Mouse (Mus musculus): Measurements from ENCODE around the gene Aldh1a1. TPM values are rescaled to one million over a fixed set of nuclear protein-coding genes. Genes with fewer than 3 reads are reported as not detected.

Aldh1a1 gene
- polyA plus RNA-seq, 1 experiment from 2014 or later: 1.3 TPM

- no peaks in the 10 kb centered on the region for H3K4me1 ChIP-seq (replicated peaks)
- 96% methylated on average over 3 of the region's 3 CpGs for WGBS
- H3K9me3 ChIP-seq: no peaks in the 10 kb centered on the region
- H3K27ac ChIP-seq: no peak overlapping the region
- ATAC-seq: no peak
- H3K27me3 ChIP-seq: no peaks in the 10 kb centered on the region
- H3K36me3 ChIP-seq: no peaks in the 10 kb centered on the region
- H3K9ac ChIP-seq (replicated peaks): no peak overlapping the region
- no peak overlapping the region for H3K4me2 ChIP-seq (replicated peaks)
- no peak overlapping the region for H3K4me3 ChIP-seq (replicated peaks)
These were observed 65.6 kb downstream of the Aldh1a1 start for GRCm38 (mm10) chr19:20558069-20558468.

- Histone ChIP-seq H3K4me2 (replicated peaks) (no peak overlapping the region), H3K9ac (replicated peaks) (no peak overlapping the region), H3K4me1 (replicated peaks) (no peaks in the 10 kb centered on the region), H3K27ac (no peak overlapping the region), H3K4me3 (replicated peaks) (no peak overlapping the region), H3K9me3 (no peaks in the 10 kb centered on the region), H3K27me3 (no peaks in the 10 kb centered on the region), H3K36me3 (no peaks in the 10 kb centered on the region)
- ATAC-seq: no peak
These were observed 66.0 kb downstream of the Aldh1a1 start for GRCm38 (mm10) chr19:20558544-20558943.

- WGBS: 87% methylated on average over 3 of the region's 3 CpGs
- Histone ChIP-seq H3K4me1 (replicated peaks) (no peaks in the 10 kb centered on the region), H3K27ac (no peak overlapping the region)
These were observed 66.4 kb downstream of the Aldh1a1 start for GRCm38 (mm10) chr19:20558952-20559351.

GRCm38 (mm10) chr19:20559952-20560351 is 67.4 kb downstream of the Aldh1a1 start:
- ATAC-seq: no peak
- Histone ChIP-seq H3K27me3 (no peaks in the 10 kb centered on the region), H3K4me3 (replicated peaks) (no peak overlapping the region), H3K9me3 (no peaks in the 10 kb centered on the region), H3K4me2 (replicated peaks) (no peak overlapping the region), H3K9ac (replicated peaks) (no peak overlapping the region), H3K27ac (no peak overlapping the region), H3K36me3 (no peaks in the 10 kb centered on the region), H3K4me1 (replicated peaks) (no peaks in the 10 kb centered on the region)
- WGBS: 88% methylated on average over 2 of the region's 2 CpGs

More at GRCm38 (mm10) chr19:20558952-20559351, 66.4 kb downstream of the Aldh1a1 start:
- Histone ChIP-seq H3K4me2 (replicated peaks) (no peak overlapping the region), H3K9me3 (no peaks in the 10 kb centered on the region), H3K4me3 (replicated peaks) (no peak overlapping the region), H3K9ac (replicated peaks) (no peak overlapping the region), H3K36me3 (no peaks in the 10 kb centered on the region), H3K27me3 (no peaks in the 10 kb centered on the region)
- ATAC-seq: no peak

GRCm38 (mm10) chr19:20562396-20562795 is 69.9 kb downstream of the Aldh1a1 start:
- Histone ChIP-seq H3K9me3 (no peaks in the 10 kb centered on the region), H3K4me3 (replicated peaks) (no peak overlapping the region), H3K27me3 (no peaks in the 10 kb centered on the region), H3K4me2 (replicated peaks) (no peak overlapping the region), H3K9ac (replicated peaks) (no peak overlapping the region), H3K27ac (no peak overlapping the region), H3K4me1 (replicated peaks) (no peaks in the 10 kb centered on the region), H3K36me3 (no peaks in the 10 kb centered on the region)
- ATAC-seq: no peak

GRCm38 (mm10) chr19:20566294-20566693 is 73.8 kb downstream of the Aldh1a1 start:
- Histone ChIP-seq H3K27ac (no peak overlapping the region), H3K4me3 (replicated peaks) (no peak overlapping the region), H3K9me3 (no peaks in the 10 kb centered on the region), H3K27me3 (no peaks in the 10 kb centered on the region), H3K4me2 (replicated peaks) (no peak overlapping the region), H3K36me3 (no peaks in the 10 kb centered on the region), H3K9ac (replicated peaks) (no peak overlapping the region), H3K4me1 (replicated peaks) (no peaks in the 10 kb centered on the region)
- WGBS: 86% methylated on average over 4 of the region's 4 CpGs
- no peak for ATAC-seq

- Histone ChIP-seq H3K4me2 (replicated peaks) (no peak overlapping the region), H3K27me3 (no peaks in the 10 kb centered on the region), H3K9ac (replicated peaks) (no peak overlapping the region), H3K27ac (no peak overlapping the region), H3K9me3 (no peaks in the 10 kb centered on the region), H3K4me1 (replicated peaks) (no peaks in the 10 kb centered on the region), H3K4me3 (replicated peaks) (no peak overlapping the region), H3K36me3 (no peaks in the 10 kb centered on the region)
- WGBS: 96% methylated on average over 2 of the region's 2 CpGs
- ATAC-seq: no peak
These were observed 74.5 kb downstream of the Aldh1a1 start for GRCm38 (mm10) chr19:20567039-20567438.

- Histone ChIP-seq H3K4me1 (replicated peaks) (no peaks in the 10 kb centered on the region), H3K27ac (no peak overlapping the region), H3K9ac (replicated peaks) (no peak overlapping the region), H3K27me3 (no peaks in the 10 kb centered on the region), H3K4me3 (replicated peaks) (no peak overlapping the region), H3K9me3 (no peaks in the 10 kb centered on the region), H3K36me3 (no peaks in the 10 kb centered on the region), H3K4me2 (replicated peaks) (no peak overlapping the region)
- ATAC-seq: no peak
- 86% methylated on average over 3 of the region's 3 CpGs for WGBS
These were observed 84.5 kb downstream of the Aldh1a1 start for GRCm38 (mm10) chr19:20576984-20577383.

GRCm38 (mm10) chr19:20577429-20577828 is 84.9 kb downstream of the Aldh1a1 start:
- H3K4me3 ChIP-seq (replicated peaks): no peak overlapping the region
- no peak for ATAC-seq
- WGBS: 81% methylated on average over 5 of the region's 5 CpGs

GRCm38 (mm10) chr19:20599951-20600350 is 107.4 kb downstream of the Aldh1a1 start:
- Histone ChIP-seq H3K9ac (replicated peaks) (no peak overlapping the region), H3K9me3 (no peaks in the 10 kb centered on the region), H3K4me1 (replicated peaks) (no peaks in the 10 kb centered on the region), H3K4me2 (replicated peaks) (no peak overlapping the region), H3K27ac (no peak overlapping the region), H3K27me3 (no peaks in the 10 kb centered on the region), H3K36me3 (no peaks in the 10 kb centered on the region), H3K4me3 (replicated peaks) (no peak overlapping the region)
- ATAC-seq: no peak

More at GRCm38 (mm10) chr19:20577429-20577828, 84.9 kb downstream of the Aldh1a1 start:
- Histone ChIP-seq H3K27ac (no peak overlapping the region), H3K9me3 (no peaks in the 10 kb centered on the region), H3K4me2 (replicated peaks) (no peak overlapping the region), H3K36me3 (no peaks in the 10 kb centered on the region), H3K4me1 (replicated peaks) (no peaks in the 10 kb centered on the region), H3K27me3 (no peaks in the 10 kb centered on the region), H3K9ac (replicated peaks) (no peak overlapping the region)

- H3K36me3 ChIP-seq: no peaks in the 10 kb centered on the region
- no peaks in the 10 kb centered on the region for H3K9me3 ChIP-seq
- H3K4me2 ChIP-seq (replicated peaks): no peak overlapping the region
- H3K4me1 ChIP-seq (replicated peaks): no peaks in the 10 kb centered on the region
- ATAC-seq: no peak
- no peaks in the 10 kb centered on the region for H3K27me3 ChIP-seq
- no peak overlapping the region for H3K9ac ChIP-seq (replicated peaks)
- H3K27ac ChIP-seq: no peak overlapping the region
- no peak overlapping the region for H3K4me3 ChIP-seq (replicated peaks)
- 71% methylated on average over 3 of the region's 3 CpGs for WGBS
These were observed 109.2 kb downstream of the Aldh1a1 start for GRCm38 (mm10) chr19:20601739-20602138.

GRCm38 (mm10) chr19:20603212-20603611 is 110.7 kb downstream of the Aldh1a1 start:
- Histone ChIP-seq H3K4me1 (replicated peaks) (no peaks in the 10 kb centered on the region), H3K27ac (no peak overlapping the region), H3K27me3 (no peaks in the 10 kb centered on the region), H3K4me3 (replicated peaks) (no peak overlapping the region), H3K36me3 (no peaks in the 10 kb centered on the region), H3K9ac (replicated peaks) (no peak overlapping the region), H3K4me2 (replicated peaks) (no peak overlapping the region), H3K9me3 (no peaks in the 10 kb centered on the region)
- WGBS: 76% methylated on average over 1 of the region's 1 CpGs
- no peak for ATAC-seq

GRCm38 (mm10) chr19:20603866-20604265 is 111.4 kb downstream of the Aldh1a1 start:
- ATAC-seq: no peak

More at GRCm38 (mm10) chr19:20603866-20604265, 111.4 kb downstream of the Aldh1a1 start:
- 63% methylated on average over 2 of the region's 2 CpGs for WGBS
- Histone ChIP-seq H3K4me3 (replicated peaks) (no peak overlapping the region), H3K9me3 (no peaks in the 10 kb centered on the region), H3K36me3 (no peaks in the 10 kb centered on the region), H3K4me1 (replicated peaks) (no peaks in the 10 kb centered on the region), H3K27ac (no peak overlapping the region), H3K9ac (replicated peaks) (no peak overlapping the region), H3K27me3 (no peaks in the 10 kb centered on the region), H3K4me2 (replicated peaks) (no peak overlapping the region)

Data from midbrain, embryonic 13.5 days (tissue).